Mouse (Mus musculus): ENCODE measurements around the gene Onecut3.

DNA sequence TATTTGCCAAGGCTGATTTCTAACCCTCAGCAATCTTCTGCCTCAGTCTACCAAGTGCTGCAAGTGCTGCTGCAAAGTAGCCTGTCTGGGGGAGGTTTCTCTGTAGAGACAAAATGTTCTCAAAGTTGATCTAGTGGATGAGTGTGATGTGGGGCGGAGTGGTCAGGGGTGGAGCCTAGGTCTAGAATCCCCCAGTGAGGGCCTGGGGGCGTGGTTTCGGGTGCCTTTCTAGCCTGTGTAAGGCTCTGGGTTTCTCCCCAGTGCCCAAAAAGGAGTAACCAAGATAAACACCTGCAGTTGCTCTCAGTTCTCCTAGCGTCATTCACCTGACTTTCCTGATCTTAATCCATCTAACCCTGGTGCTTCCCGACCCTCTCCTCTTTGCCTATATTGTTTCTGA is 13.6 kb upstream of the Onecut3 start:
- TF ChIP-seq POLR2A (IDR thresholded peaks at IDR 0.05; ENCODE audit: borderline replicate concordance, control insufficient read depth, low read depth, low read length) = no peak
- TF ChIP-seq CTCF (IDR thresholded peaks at IDR 0.05; ENCODE audit: control insufficient read depth, insufficient read depth, low read length) = no peak

Data from bone marrow, adult 2 months (tissue).